Mouse (Mus musculus) ZHBTc4 (cell line): ENCODE measurements around the gene Lrp11.
A peak's percentile ranks its signal among the peaks of the same experiment; 100 is the strongest.

ENCODE experiments used
- DNase-seq: peaks from one replicate; pipeline ENCODE4 v3.0.0-alpha.2; 2011; ENCODE audit warnings: low read depth, low spot score

Lrp11 gene

DNA sequence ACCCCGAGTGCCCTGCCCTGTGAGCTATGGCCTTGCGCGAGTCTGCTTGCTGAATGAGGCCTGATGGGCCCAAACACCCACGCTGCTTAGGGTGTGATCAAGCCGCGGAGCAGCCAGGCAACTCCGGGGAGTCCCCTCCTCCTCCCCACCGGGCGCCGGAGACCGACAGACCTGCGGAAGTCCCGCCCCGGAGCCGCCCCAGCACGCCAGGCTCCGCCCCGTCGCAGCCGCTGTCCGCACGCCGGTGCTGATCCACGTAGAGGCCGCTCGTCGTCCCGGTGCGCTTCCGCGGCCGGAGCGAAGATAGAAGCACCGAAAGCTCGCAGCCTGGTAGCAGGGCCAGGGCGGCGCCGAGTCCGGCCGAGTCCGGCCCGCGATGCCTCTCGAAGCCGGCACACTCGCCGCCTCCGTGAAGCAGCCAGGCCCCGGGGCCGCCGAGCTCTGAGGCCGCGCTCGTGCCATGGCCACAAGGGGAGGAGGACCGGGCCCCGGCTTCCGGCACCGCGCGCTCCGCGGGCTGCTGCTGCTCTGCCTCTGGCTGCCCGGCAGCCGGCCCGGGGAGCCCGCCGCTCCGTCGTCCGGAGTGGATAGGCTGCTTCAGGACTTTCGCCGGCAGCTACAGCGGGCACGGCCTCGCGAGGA is at the start of gene Lrp11:
TSS of gene Lrp11 (plus strand) at position 209 of the 642 bp plus-strand sequence.
- DNase-seq: peak; percentile 96

- peak; percentile 64 for DNase-seq
Observed at GRCm38 (mm10) chr10:7578002-7578401, 11.6 kb upstream of the Lrp11 start.

DNA sequence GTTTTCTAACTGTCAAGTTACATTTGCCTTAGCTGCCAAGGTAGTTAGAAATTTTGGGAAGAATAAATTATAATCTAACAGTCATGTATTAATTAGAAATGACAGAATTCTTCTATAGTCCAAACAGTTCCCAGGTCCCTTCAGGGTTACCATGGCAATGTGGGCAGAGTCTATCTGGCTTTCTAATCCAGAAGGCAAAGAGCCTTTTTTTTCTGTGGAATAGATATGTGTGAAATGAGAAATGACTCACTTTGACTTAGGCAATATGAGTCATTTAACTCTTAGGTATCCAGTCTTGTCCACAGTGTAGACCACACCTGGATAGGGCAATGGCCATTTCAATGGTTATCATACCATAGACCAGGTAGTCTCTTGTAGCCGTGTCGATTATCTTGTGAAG is 8.2 kb upstream of the Lrp11 start:
- DNase-seq: no peak

DNA sequence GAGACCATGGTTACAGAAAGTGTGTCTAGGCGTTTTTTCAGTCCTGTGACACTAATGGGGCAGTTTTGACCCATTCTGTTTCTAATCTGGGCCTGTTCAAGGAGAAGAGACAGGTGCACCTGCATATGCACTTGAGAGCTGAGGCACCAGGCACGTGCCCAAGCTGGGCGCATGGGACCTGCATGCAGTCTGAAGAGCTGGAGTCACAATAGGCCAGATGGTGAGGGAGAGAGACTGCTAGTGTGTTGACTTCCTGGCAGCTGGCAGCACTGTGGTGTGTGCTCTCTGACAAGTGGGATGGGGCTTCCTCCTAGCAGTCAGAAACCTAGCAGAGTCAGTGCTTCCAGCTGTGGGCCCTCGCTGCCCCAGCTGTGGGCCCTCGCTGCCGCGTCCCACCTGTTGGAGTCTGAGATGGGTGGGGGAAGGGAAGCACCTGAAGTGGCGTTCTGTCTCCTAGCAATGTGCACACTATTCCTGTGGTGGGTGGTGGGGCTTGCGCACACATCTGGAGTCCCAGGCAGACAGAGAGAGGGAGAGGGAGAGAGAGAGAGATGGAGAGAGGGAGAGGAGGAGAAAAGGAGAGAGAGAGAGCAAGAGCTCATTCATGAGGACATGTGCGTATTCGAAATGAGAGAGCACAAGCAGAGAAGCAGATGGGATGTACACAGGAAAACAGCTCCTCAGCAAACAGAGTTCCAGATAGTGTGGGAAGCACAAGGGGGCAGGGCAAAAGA is 7.3 kb upstream of the Lrp11 start:
- no peak for DNase-seq

DNA sequence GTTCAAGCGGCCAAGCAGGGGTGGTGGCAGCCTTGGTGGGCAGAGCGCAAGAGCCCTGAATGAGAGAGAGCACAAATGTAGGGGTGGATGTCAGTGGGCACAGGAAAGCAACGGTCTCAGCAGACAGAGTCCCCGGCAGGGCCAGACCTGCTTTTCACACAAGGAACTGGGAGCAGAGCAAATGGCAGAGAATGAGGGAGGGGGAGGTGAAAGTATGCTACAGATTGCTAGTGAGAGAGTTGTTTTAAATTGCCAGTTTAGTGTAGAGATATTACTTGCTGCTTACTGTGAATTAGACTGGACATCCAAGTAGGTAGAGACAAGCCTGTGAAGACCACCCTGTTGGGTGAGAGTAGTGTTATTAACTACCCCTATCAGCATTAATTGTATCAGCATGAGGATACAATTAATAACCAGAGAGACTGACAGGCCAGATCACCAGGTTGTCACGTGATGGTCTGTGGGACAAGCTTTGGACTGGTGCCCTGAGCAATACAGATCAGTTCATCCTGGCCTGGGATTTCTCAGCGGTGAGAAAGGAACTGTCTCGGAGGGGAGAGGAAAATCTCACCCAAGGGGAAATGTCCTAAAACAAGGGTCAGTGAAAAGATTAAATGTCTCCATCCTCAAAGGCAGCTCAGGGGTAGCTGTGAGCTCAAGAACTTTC is 6.6 kb upstream of the Lrp11 start:
- no peak for DNase-seq

GRCm38 (mm10) chr10:7586771-7587170 is 2.8 kb upstream of the Lrp11 start:
- no peak for DNase-seq

DNA sequence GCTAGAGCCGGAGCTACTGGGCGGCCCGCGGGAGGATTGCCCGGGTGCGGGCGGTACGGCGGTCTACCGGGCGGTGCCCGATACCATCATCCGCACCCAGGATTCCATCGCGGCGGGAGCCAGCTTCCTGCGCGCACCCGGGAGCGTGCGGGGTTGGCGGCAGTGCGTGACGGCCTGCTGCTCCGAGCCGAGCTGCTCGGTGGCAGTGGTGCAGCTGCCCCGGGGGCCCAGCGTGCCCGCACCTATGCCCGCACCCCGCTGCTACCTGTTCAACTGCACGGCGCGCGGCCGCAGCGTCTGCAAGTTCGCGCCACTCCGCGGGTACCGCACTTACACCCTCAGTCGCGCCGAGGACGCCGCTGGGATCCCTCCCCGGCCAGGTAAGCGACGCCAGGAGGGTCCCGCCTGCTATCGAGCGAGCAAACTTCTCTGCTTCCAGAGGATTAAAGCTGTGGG is 662 bp downstream of the Lrp11 start:
- DNase-seq: peak; percentile 76

DNA sequence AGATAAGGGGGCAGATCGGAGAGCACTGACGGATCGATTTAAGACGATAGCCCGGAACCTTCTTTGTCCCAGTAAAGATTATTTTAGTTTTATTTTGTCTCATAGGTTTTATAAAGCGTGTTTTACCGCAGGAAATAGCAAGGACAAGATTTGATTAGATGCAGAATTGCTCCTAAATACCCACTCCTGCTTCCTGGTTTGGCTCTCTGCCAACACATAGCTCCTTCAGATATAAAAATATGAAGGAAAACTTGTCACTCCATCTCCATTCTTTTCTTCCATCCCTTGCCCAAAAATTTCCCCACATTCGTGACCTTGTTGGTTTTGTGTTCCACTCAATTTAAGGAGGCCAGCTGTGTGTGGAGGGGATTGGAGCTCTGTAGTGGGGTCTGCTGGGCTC is 1.2 kb downstream of the Lrp11 start:
- DNase-seq: no peak

DNA sequence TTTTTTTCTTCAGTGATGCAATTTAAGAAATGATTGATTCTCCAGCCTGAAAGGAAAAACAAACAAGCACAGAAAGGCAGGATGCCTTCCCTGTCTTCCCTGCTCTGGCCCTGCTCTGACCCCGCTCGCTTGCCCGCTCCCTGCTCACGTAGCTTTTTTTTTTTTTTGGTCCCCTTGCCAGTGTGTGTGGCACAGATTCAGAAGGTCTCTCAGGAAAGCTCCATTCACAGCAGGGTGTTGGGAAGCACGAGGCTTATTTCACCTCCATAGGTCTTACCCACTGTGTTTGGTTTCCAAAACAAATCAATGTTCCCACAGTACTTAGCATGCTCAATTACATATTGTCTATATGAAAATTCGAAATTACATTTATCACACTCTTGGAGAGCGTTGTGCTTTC is 5.2 kb downstream of the Lrp11 start:
- DNase-seq: no peak

DNA sequence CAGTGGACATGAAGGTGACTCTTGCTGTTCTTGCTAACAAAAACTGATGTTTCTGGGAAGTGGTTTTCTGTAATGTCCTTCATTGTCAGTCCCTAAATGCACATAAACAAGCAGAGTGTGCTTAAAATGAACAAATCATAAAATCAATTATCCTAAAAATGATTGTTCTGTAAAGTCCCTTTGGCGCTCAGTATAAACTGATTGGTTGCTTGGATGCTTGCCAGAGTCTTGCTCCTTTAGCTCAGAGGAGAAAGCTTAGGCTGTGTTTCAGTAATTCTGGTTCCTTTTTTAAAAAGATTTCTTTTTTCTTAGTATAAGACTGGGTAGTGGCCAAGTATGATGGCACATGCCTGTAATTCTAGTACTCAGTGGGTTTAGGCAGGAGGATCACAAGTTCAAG is 6.7 kb downstream of the Lrp11 start:
- no peak for DNase-seq

DNA sequence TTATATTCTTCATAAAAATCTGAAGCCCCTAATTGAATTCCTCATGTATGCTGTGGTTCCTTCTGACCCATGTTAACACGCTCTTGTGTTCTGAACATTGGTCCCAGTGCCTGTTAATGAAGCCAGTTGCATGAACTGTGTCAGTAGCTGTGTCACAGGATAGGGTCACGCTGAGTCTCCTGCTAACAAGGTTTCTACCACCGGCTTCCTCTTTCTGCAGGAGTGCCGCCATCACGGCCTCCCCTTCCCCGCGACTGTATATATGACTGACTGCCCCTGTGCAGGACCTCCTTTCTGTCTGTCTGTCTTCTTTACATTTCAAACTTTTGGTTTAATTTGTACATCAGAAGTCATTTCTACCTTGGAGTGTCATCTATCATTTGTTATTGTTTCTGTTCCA is 8.6 kb downstream of the Lrp11 start:
- no peak for DNase-seq

GRCm38 (mm10) chr10:7600647-7601046 is 11.0 kb downstream of the Lrp11 start:
- DNase-seq: peak; percentile 79

GRCm38 (mm10) chr10:7605168-7605567 is 15.6 kb downstream of the Lrp11 start:
- no peak for DNase-seq

DNA sequence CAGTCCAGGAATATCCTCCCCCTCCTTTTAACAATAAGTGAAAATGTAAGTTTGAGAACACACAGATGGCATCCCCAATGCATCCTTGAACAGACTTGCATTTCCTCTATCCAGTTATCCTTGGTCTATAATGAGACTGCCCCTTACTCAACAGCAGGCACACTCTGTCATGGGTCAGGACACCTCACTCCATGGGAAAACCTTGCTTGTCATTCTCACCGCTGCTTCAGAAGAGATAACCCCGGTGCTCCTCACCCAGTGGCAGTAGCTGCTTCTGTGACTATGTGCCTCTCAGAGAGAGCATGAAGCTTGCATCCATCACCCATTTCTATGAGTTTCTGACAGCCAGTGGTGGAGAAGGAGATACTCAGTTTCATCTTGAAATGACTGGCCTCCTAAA is 16.8 kb downstream of the Lrp11 start:
- no peak for DNase-seq

DNA sequence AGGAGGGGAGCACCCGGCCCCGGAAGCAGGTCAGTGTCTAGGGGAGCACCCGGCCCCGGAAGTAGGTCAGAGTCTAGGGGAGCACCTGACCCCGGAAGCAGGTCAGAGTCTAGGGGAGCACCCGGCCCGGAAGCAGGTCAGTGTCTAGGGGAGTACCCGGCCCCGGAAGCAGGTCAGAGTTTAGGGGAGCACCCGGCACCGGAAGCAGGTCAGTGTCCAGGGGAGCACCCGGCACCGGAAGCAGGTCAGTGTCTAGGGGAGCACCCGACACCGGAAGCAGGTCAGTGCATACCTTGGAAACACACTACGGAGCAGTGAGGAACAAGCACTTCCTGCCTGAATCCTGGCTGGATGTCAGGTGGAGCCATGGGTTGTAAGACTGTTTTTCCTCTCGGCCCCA is 19.0 kb downstream of the Lrp11 start:
- DNase-seq: no peak

DNA sequence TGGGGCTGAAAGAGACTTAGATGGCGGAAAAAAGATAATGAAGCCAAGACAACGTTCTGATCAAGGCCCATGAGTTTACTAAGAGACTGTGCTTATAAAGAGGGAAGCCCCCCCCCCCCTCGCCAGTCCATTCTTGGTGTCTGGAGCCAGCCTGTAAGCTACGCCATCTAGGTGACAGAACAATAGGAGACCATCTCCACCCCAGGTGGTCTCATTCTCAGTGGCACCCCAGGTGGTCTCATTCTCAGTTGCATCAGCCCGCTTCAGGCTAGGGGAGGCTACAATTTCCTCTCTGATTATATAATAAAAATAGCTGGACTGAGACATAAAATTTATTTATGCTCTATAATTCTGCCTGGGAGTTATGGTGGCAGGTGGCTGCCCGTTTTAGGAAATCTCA is 22.0 kb downstream of the Lrp11 start:
- DNase-seq: peak; percentile 87

DNA sequence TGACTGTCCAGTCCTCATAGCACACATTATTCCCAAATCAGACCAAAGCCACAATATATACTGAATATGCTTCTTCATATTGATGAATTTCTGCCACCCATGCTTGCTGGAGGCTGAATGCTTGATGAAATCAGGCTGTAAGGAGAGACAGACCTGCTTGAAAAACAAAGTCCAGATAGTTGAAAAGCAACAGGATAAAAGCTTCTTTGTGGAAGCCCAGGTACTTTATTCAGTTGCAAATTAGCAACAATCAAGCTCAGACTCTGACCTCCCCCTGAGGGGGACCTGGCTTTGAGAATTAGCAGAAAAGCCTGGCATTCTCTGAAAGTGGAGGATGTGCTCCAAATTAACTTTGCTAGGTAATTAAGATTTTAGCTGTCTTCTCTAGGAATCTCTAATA is 22.6 kb downstream of the Lrp11 start:
- peak; percentile 72 for DNase-seq

- peak; percentile 64 for DNase-seq
Observed at GRCm38 (mm10) chr10:7614834-7615233, 25.2 kb downstream of the Lrp11 start.

GRCm38 (mm10) chr10:7617146-7617545 is 27.5 kb downstream of the Lrp11 start:
- peak; percentile 25 for DNase-seq

DNA sequence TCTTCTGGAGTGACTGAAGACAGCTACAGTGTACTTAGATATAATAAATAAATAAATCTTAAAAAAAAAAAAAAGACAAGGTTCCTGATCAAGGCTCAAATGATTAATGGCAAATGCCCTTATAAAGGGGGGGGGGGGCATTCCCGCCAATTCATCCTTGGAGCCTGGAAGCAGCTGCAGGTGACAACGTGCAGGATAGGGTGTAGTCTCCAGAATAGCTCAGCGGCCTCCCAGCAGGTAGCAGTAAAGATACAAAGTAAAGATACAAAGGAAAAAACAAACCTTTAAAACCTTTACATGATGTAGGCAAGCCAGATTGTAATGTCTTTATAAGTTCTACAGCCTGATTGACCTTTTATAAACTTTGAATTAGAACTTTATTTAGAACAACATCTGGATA is 28.0 kb downstream of the Lrp11 start:
- DNase-seq: peak; percentile 41

DNA sequence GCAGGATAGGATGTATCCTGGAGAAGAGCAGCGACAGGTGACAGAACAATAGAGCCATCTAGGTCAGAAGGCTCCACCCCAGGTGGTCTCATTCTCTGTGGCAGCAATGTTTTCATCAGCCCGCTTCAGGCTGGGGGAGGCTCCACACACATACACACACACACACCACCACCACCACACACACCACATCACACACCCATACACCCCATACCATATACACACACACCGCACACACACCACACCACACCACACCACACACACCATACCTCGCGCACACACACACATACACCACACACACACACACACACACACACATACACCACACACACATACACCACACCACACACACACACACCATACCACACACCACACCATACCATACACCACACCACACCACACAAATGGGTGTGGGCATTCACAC is 30.2 kb downstream of the Lrp11 start:
- DNase-seq: peak; percentile 75

DNA sequence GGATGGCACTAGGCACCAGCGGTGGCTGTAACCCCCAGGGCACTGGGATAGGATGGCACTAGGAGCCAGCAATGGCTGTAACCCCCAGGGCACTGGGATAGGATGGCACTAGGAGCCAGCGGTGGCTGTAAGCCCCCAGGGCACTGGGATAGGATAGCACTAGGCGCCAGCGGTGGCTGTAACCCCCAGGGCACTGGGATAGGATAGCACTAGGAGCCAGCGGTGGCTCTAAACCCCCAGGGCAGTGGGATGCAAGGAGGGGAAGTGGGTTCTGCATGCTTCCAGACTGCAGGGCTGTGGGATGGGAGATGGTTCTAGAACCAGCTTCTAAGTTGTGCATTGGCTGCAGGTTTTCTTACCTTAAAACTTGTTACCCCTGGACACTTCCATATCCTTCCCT is 31.1 kb downstream of the Lrp11 start:
- DNase-seq: peak; percentile 21

- no peak for DNase-seq
Observed at GRCm38 (mm10) chr10:7622378-7622777, 32.8 kb downstream of the Lrp11 start.
